Mouse (Mus musculus) lung, postnatal 0 days (tissue): ENCODE results near the gene Scarf1.

ENCODE experiments used
- CTCF ChIP-seq: IDR thresholded peaks from 2 replicates; pipeline ENCODE4 v1.5.1; 2016; ENCODE audit warnings: antibody characterized with exemption, mild to moderate bottlenecking
- EP300 ChIP-seq: IDR thresholded peaks from 2 replicates; pipeline ENCODE4 v1.6.1; 2016; ENCODE audit warnings: antibody characterized with exemption, mild to moderate bottlenecking, control low read depth

- no peak for TF ChIP-seq CTCF
- peak; percentile 77 for TF ChIP-seq EP300
Measured at GRCm38 (mm10) chr11:75522793-75523192, 9.5 kb downstream of the Scarf1 start.
